In genomic region chr19:8984255-8984868, GRCm38 (mm10) we compare ENCODE assay signal across 8 mouse cellular contexts. TPM values are rescaled to one million over a fixed set of nuclear protein-coding genes. Genes with fewer than 3 reads are reported as not detected.
A peak's percentile ranks its signal among the peaks of the same experiment; 100 is the strongest.
DNase-seq lines count a peak whose midpoint lies in the region; ATAC-seq and TF ChIP-seq lines count a peak whose summit lies in the region.

No protein-coding gene starts in this region.

- no peak overlapping the region for H3K4me2 ChIP-seq in liver, embryonic 12.5 days
- no peak overlapping the region; the same call in 1 of the 2 replicates for H3K4me2 ChIP-seq in forebrain, postnatal 0 days (ENCODE audit: low read depth)
- peak overlapping the region; percentile 38 for H3K4me2 ChIP-seq in hindbrain, embryonic 12.5 days (replicated peaks)
- H3K4me2 ChIP-seq in lung, embryonic 15.5 days: no peak overlapping the region

- no peak for ATAC-seq in liver, embryonic 12.5 days
- peak; percentile 90 for ATAC-seq in forebrain, postnatal 0 days
- peak; percentile 83 for ATAC-seq in hindbrain, embryonic 12.5 days (ENCODE audit: low FRiP score)
- no peak for ATAC-seq in lung, embryonic 15.5 days (ENCODE audit: borderline replicate concordance, extremely low read depth, low FRiP score, low TSS enrichment)
- ATAC-seq in neutrophil, adult 5-6 weeks (ENCODE audit: extremely low read depth, insufficient number of reproducible peaks, low FRiP score, poor library complexity, severe bottlenecking): peak; percentile 82

- peaks cover 39% of the 10 kb centered on the region for H3K27me3 ChIP-seq in liver, embryonic 12.5 days (replicated peaks)
- peaks cover 4% of the 10 kb centered on the region for H3K27me3 ChIP-seq in forebrain, postnatal 0 days (ENCODE audit: insufficient read depth, low read length)
- H3K27me3 ChIP-seq in hindbrain, embryonic 12.5 days: peaks cover 22% of the 10 kb centered on the region
- H3K27me3 ChIP-seq in lung, embryonic 15.5 days: no peaks in the 10 kb centered on the region

- no peak overlapping the region for H3K9ac ChIP-seq in liver, embryonic 12.5 days
- H3K9ac ChIP-seq in forebrain, postnatal 0 days: 0 out of 2 replicates have a peak overlapping the region, but pooled peaks have one; percentile 2
- H3K9ac ChIP-seq in hindbrain, embryonic 12.5 days: no peak overlapping the region; the same call in 1 of the 2 replicates
- H3K9ac ChIP-seq in lung, embryonic 15.5 days: no peak overlapping the region

- TF ChIP-seq CTCF in forebrain, postnatal 0 days (IDR thresholded peaks at IDR 0.05; ENCODE audit: low read depth): no peak

- H3K4me1 ChIP-seq in liver, embryonic 12.5 days: peaks cover 49% of the 10 kb centered on the region
- H3K4me1 ChIP-seq in forebrain, postnatal 0 days (ENCODE audit: insufficient read depth): peaks cover 14% of the 10 kb centered on the region
- peaks cover 46% of the 10 kb centered on the region for H3K4me1 ChIP-seq in hindbrain, embryonic 12.5 days
- peaks cover 69% of the 10 kb centered on the region for H3K4me1 ChIP-seq in lung, embryonic 15.5 days

- H3K27ac ChIP-seq in liver, embryonic 12.5 days: no peak overlapping the region
- H3K27ac ChIP-seq in forebrain, postnatal 0 days (ENCODE audit: low read depth, low read length): no peak overlapping the region
- peak overlapping the region; percentile 64 for H3K27ac ChIP-seq in hindbrain, embryonic 12.5 days
- peak overlapping the region; percentile 58 for H3K27ac ChIP-seq in lung, embryonic 15.5 days

- 37% methylated on average over 7 of the region's 7 CpGs for WGBS in liver, embryonic 12.5 days (ENCODE audit: insufficient replicate concordance)
- WGBS in forebrain, postnatal 0 days: 2% methylated on average over 7 of the region's 7 CpGs
- 6% methylated on average over 7 of the region's 7 CpGs for WGBS in hindbrain, embryonic 12.5 days
- 7% methylated on average over 7 of the region's 7 CpGs for WGBS in lung, embryonic 15.5 days

- no peak overlapping the region for H3K4me3 ChIP-seq in liver, embryonic 12.5 days
- no peak overlapping the region for H3K4me3 ChIP-seq in forebrain, postnatal 0 days (ENCODE audit: low read depth, low read length)
- H3K4me3 ChIP-seq in hindbrain, embryonic 12.5 days: no peak overlapping the region
- no peak overlapping the region for H3K4me3 ChIP-seq in lung, embryonic 15.5 days

- peak; percentile 38 for DNase-seq in liver
- DNase-seq in adrenal gland, postnatal 25 days: peak; percentile 55
- peak; percentile 89 for DNase-seq in forebrain, postnatal 0 days
- no peak for DNase-seq in frontal cortex, postnatal 36 days (ENCODE audit: low spot score in 2 of 2)

- no peaks in the 10 kb centered on the region for H3K9me3 ChIP-seq in liver, embryonic 12.5 days (replicated peaks)
- H3K9me3 ChIP-seq in forebrain, postnatal 0 days (ENCODE audit: low read length): no peaks in the 10 kb centered on the region
- no peaks in the 10 kb centered on the region for H3K9me3 ChIP-seq in hindbrain, embryonic 12.5 days (replicated peaks)
- H3K9me3 ChIP-seq in lung, embryonic 15.5 days: no peaks in the 10 kb centered on the region

- H3K36me3 ChIP-seq in liver, embryonic 12.5 days: peaks cover 17% of the 10 kb centered on the region
- H3K36me3 ChIP-seq in forebrain, postnatal 0 days (ENCODE audit: insufficient read depth): peaks cover 14% of the 10 kb centered on the region
- peaks cover 16% of the 10 kb centered on the region for H3K36me3 ChIP-seq in hindbrain, embryonic 12.5 days
- peaks cover 14% of the 10 kb centered on the region for H3K36me3 ChIP-seq in lung, embryonic 15.5 days

RNA-seq across cellular contexts. Expression of gene Ahnak, which starts 4.7 kb away (rescaled TPM):
- polyA plus RNA-seq in liver, embryonic 12.5 days (2016; fragmentation: Nextera tagmentation; extraction: Ambion mirVana): 1.8 and 2.0 TPM in 2 replicates
- total RNA-seq in adrenal gland, postnatal 25 days (2021): 93.0 and 106 TPM in 2 replicates
- total RNA-seq in forebrain, postnatal 0 days (2014; rRNA removed): 11.4 and 17.9 TPM in 2 replicates
- 3.2 and 3.9 TPM in 2 replicates for polyA plus RNA-seq in forebrain, postnatal 0 days (2015; fragmentation: Nextera tagmentation; extraction: Ambion mirVana)
- polyA plus RNA-seq in hindbrain, embryonic 12.5 days (2016; fragmentation: Nextera tagmentation; extraction: Ambion mirVana): 12.7 and 15.4 TPM in 2 replicates
- polyA plus RNA-seq in lung, embryonic 15.5 days (2015; fragmentation: Nextera tagmentation; extraction: Ambion mirVana): 24.7 and 25.6 TPM in 2 replicates
- 181 and 193 TPM in 2 replicates for total RNA-seq in neutrophil, adult 5-6 weeks (2017)

RNA-seq across cellular contexts. Expression of gene Eef1g, which starts 17.5 kb away (rescaled TPM):
- polyA plus RNA-seq in liver, embryonic 12.5 days (2016; fragmentation: Nextera tagmentation; extraction: Ambion mirVana): 358 and 366 TPM in 2 replicates
- total RNA-seq in adrenal gland, postnatal 25 days (2021): 327 and 416 TPM in 2 replicates
- total RNA-seq in forebrain, postnatal 0 days (2014; rRNA removed): 524 and 615 TPM in 2 replicates
- polyA plus RNA-seq in forebrain, postnatal 0 days (2015; fragmentation: Nextera tagmentation; extraction: Ambion mirVana): 250 and 269 TPM in 2 replicates
- 352 and 372 TPM in 2 replicates for polyA plus RNA-seq in hindbrain, embryonic 12.5 days (2016; fragmentation: Nextera tagmentation; extraction: Ambion mirVana)
- polyA plus RNA-seq in lung, embryonic 15.5 days (2015; fragmentation: Nextera tagmentation; extraction: Ambion mirVana): 420 and 427 TPM in 2 replicates
- 345 and 391 TPM in 2 replicates for total RNA-seq in neutrophil, adult 5-6 weeks (2017)

RNA-seq across cellular contexts. Expression of gene Tut1, which starts 30.7 kb away (rescaled TPM):
- polyA plus RNA-seq in liver, embryonic 12.5 days (2016; fragmentation: Nextera tagmentation; extraction: Ambion mirVana): 26.0 and 27.7 TPM in 2 replicates
- total RNA-seq in adrenal gland, postnatal 25 days (2021): 23.1 and 23.6 TPM in 2 replicates
- total RNA-seq in forebrain, postnatal 0 days (2014; rRNA removed): 20.8 and 24.5 TPM in 2 replicates
- polyA plus RNA-seq in forebrain, postnatal 0 days (2015; fragmentation: Nextera tagmentation; extraction: Ambion mirVana): 14.8 and 17.6 TPM in 2 replicates
- 32.3 and 35.7 TPM in 2 replicates for polyA plus RNA-seq in hindbrain, embryonic 12.5 days (2016; fragmentation: Nextera tagmentation; extraction: Ambion mirVana)
- 28.4 and 29.7 TPM in 2 replicates for polyA plus RNA-seq in lung, embryonic 15.5 days (2015; fragmentation: Nextera tagmentation; extraction: Ambion mirVana)
- total RNA-seq in neutrophil, adult 5-6 weeks (2017): 25.9 and 29.6 TPM in 2 replicates

RNA-seq across cellular contexts. Expression of gene Mta2, which starts 42.7 kb away (rescaled TPM):
- polyA plus RNA-seq in liver, embryonic 12.5 days (2016; fragmentation: Nextera tagmentation; extraction: Ambion mirVana): 138 and 140 TPM in 2 replicates
- total RNA-seq in adrenal gland, postnatal 25 days (2021): 98.6 and 104 TPM in 2 replicates
- total RNA-seq in forebrain, postnatal 0 days (2014; rRNA removed): 71.2 and 86.4 TPM in 2 replicates
- polyA plus RNA-seq in forebrain, postnatal 0 days (2015; fragmentation: Nextera tagmentation; extraction: Ambion mirVana): 87.8 and 91.3 TPM in 2 replicates
- polyA plus RNA-seq in hindbrain, embryonic 12.5 days (2016; fragmentation: Nextera tagmentation; extraction: Ambion mirVana): 174 and 185 TPM in 2 replicates
- 165 and 173 TPM in 2 replicates for polyA plus RNA-seq in lung, embryonic 15.5 days (2015; fragmentation: Nextera tagmentation; extraction: Ambion mirVana)
- 165 and 169 TPM in 2 replicates for total RNA-seq in neutrophil, adult 5-6 weeks (2017)

RNA-seq across cellular contexts. Expression of gene Eml3, which starts 55.0 kb away (rescaled TPM):
- polyA plus RNA-seq in liver, embryonic 12.5 days (2016; fragmentation: Nextera tagmentation; extraction: Ambion mirVana): 21.3 and 23.0 TPM in 2 replicates
- 57.2 and 67.5 TPM in 2 replicates for total RNA-seq in adrenal gland, postnatal 25 days (2021)
- total RNA-seq in forebrain, postnatal 0 days (2014; rRNA removed): 5.1 and 7.3 TPM in 2 replicates
- polyA plus RNA-seq in forebrain, postnatal 0 days (2015; fragmentation: Nextera tagmentation; extraction: Ambion mirVana): 7.5 and 8.1 TPM in 2 replicates
- polyA plus RNA-seq in hindbrain, embryonic 12.5 days (2016; fragmentation: Nextera tagmentation; extraction: Ambion mirVana): 17.0 and 17.1 TPM in 2 replicates
- 30.8 and 35.6 TPM in 2 replicates for polyA plus RNA-seq in lung, embryonic 15.5 days (2015; fragmentation: Nextera tagmentation; extraction: Ambion mirVana)
- 75.3 and 92.8 TPM in 2 replicates for total RNA-seq in neutrophil, adult 5-6 weeks (2017)

Comparison
In these comparisons a context has a peak if more than half of its experiments do, and no peak if none do; other contexts are left out.
1. DNase-seq: peak in liver (single experiment), adrenal gland, postnatal 25 days (single experiment) and forebrain, postnatal 0 days (single experiment); none in frontal cortex, postnatal 36 days (0 of 2).
2. ATAC-seq: peak in forebrain, postnatal 0 days (single experiment), hindbrain, embryonic 12.5 days (single experiment) and neutrophil, adult 5-6 weeks (single experiment); none in liver, embryonic 12.5 days (single experiment) and lung, embryonic 15.5 days (single experiment).
3. H3K27ac ChIP-seq: peak in hindbrain, embryonic 12.5 days (single experiment) and lung, embryonic 15.5 days (single experiment); none in liver, embryonic 12.5 days (single experiment) and forebrain, postnatal 0 days (single experiment).